Mouse (Mus musculus) G1E (cell line): Measurements from ENCODE around the gene Kif5c.

Source experiments
- CTCF ChIP-seq: IDR thresholded peaks from 2 replicates; pipeline ENCODE4 v1.5.1; 2012; ENCODE audit warnings: low read depth, low read length, inconsistent platforms, mixed read lengths
- GATA1 ChIP-seq: IDR thresholded peaks from 2 replicates; pipeline ENCODE4 v1.6.1; 2012; ENCODE audit warnings: borderline replicate concordance, low read length, inconsistent platforms, mixed read lengths
- GATA2 ChIP-seq: IDR thresholded peaks from 2 replicates; pipeline ENCODE4 v1.6.1; 2012; ENCODE audit warnings: low read depth, low read length, inconsistent platforms, borderline replicate concordance
- POLR2AphosphoS5 ChIP-seq: IDR thresholded peaks from 2 replicates; pipeline ENCODE4 v1.6.1; 2012; ENCODE audit warnings: low read depth, low read length, inconsistent platforms; ENCODE audit not compliant: insufficient replicate concordance

DNA sequence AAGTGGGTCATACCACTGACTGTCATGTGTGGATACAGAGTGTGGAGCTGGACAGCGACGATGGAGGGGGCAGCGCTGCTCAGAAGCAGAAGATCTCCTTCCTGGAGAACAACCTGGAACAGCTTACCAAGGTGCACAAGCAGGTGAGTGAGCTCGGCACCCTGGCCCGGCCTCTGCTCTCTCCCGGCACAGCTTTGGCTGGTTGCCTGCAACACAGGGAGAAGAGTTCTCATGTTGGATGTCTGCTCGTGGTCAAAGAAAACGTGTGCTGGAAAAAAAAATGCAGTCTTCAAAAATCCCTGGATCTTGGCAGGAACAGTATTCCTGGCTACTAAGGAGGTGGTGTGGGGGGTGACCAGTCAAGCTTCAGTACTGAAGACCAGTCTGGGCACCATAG lies 133.1 kb downstream of the Kif5c start:
- TF ChIP-seq CTCF = no peak
- no peak for TF ChIP-seq GATA2
- TF ChIP-seq POLR2AphosphoS5 = no peak
- TF ChIP-seq GATA1 = no peak
